Mouse (Mus musculus) left cerebral cortex, adult 2 months (tissue): Measurements from ENCODE around the gene Cox8a. TPM values are rescaled to one million over a fixed set of nuclear protein-coding genes. Genes with fewer than 3 reads are reported as not detected.

Experiments
- DNase-seq, 2 experiments: peaks; one replicate each; pipeline ENCODE4 v3.0.0; 2021 to 2022; ENCODE audit warnings: low spot score in 2 of 2, mixed read lengths in 1 of 2; ENCODE audit errors: extremely low spot score in 1 of 2
- H3K27ac ChIP-seq: fragments of 200-600 bp; 2 replicates; pipeline ENCODE4 v1.8.1; 2022
- H3K4me3 ChIP-seq: fragments of 200-600 bp; 2 replicates; pipeline ENCODE4 v1.8.1; 2022
- CTCF ChIP-seq: fragments of 200-600 bp; IDR thresholded peaks from 2 replicates; pipeline ENCODE4 v1.8.1; 2022; ENCODE audit warnings: antibody characterized with exemption, mild to moderate bottlenecking, moderate library complexity
- intact Hi-C: fragments of 180-260 bp; cut with DNase I; formaldehyde crosslinking; loops from one replicate; pipeline ENCODE4 v1.15.1; 2025
- long read RNA-seq, 2 experiments: library from polyadenylated mRNA; stranded (forward); transcript quantifications; one replicate each; pipeline ENCODE4 v2.0.0; 2021; ENCODE audit warnings: borderline mapping rate in 2 of 2
- total RNA-seq, 2 experiments: library from RNA; stranded (reverse); gene quantifications; 2 replicates each; pipeline ENCODE4 v1.2.3; 2021

Gene Cox8a
- total RNA-seq = 100 to 1,000 TPM; 934 to 941 TPM
- long read RNA-seq, experiment 1, transcript Cox8a-201 (2 exons, 550 nt) = major isoform, 614 of 623 reads
- long read RNA-seq, experiment 1, partial matches to known transcripts = 0 of 623 reads
- long read RNA-seq, experiment 1, other reads (novel, unspliced or antisense) = 9 of 623 reads
- long read RNA-seq, experiment 2, transcript Cox8a-201 (2 exons, 550 nt) = major isoform, 548 of 555 reads
- long read RNA-seq, experiment 2, partial matches to known transcripts = 0 of 555 reads
- long read RNA-seq, experiment 2, other reads (novel, unspliced or antisense) = 7 of 555 reads

GRCm38 (mm10) chr19:7217162-7217925 is at the start of gene Cox8a:
Gene Cox8a, minus strand, starts transcription at chr19:7217616.
- TF ChIP-seq CTCF = no peak; the same call in 1 of the 2 replicates
- Histone ChIP-seq H3K4me3 (peak within 1 kb of the TSS; percentile 74), H3K27ac (peak within 1 kb of the TSS; percentile 99)
- peak; percentile 96 for DNase-seq
- intact Hi-C loops = no loop called here

- intact Hi-C loops = loop anchor here (5.0 kb wide), 1 partner anchor 151 kb away; the partner anchor contains the start of gene 2700081O15Rik
- H3K4me3 ChIP-seq = no peak overlapping the region
- H3K27ac ChIP-seq = no peak overlapping the region
- DNase-seq = no peak
- no peak for TF ChIP-seq CTCF
Observed at GRCm38 (mm10) chr19:7266421-7266831, 49.0 kb upstream of the Cox8a start.

- DNase-seq = no peak
- intact Hi-C loops = loop anchor here (5.0 kb wide), 1 partner anchor 152 kb away; the partner anchor contains the start of gene 2700081O15Rik
- no peak overlapping the region for H3K4me3 ChIP-seq
- no peak for TF ChIP-seq CTCF
- peak overlapping the region; percentile 53; the same call in 1 of the 2 replicates for H3K27ac ChIP-seq
Observed at GRCm38 (mm10) chr19:7265478-7266191, 48.2 kb upstream of the Cox8a start.

- intact Hi-C loops = loop anchor here (5.0 kb wide), 1 partner anchor 152 kb away; the partner anchor contains the start of gene 2700081O15Rik
- Histone ChIP-seq H3K27ac (peak overlapping the region; percentile 53; the same call in 1 of the 2 replicates), H3K4me3 (no peak overlapping the region)
- no peak for TF ChIP-seq CTCF
- DNase-seq = peak in 1 of 2 experiments; percentile 38
Observed at GRCm38 (mm10) chr19:7264766-7265331, 47.4 kb upstream of the Cox8a start.

GRCm38 (mm10) chr19:7264088-7264765 is 46.8 kb upstream of the Cox8a start:
- peak; percentile 92 for TF ChIP-seq CTCF
- Histone ChIP-seq H3K27ac (no peak overlapping the region), H3K4me3 (no peak overlapping the region)
- intact Hi-C loops = no loop called here
- DNase-seq = peak; percentile 74 to 86

- Histone ChIP-seq H3K4me3 (no peak overlapping the region), H3K27ac (no peak overlapping the region)
- no peak for TF ChIP-seq CTCF
- intact Hi-C loops = no loop called here
- no peak for DNase-seq
Observed at GRCm38 (mm10) chr19:7262592-7262991, 45.2 kb upstream of the Cox8a start.

- TF ChIP-seq CTCF = no peak; the same call in 1 of the 2 replicates
- H3K4me3 ChIP-seq = no peak overlapping the region
- intact Hi-C loops = no loop called here
- no peak overlapping the region for H3K27ac ChIP-seq
- no peak for DNase-seq
Observed at GRCm38 (mm10) chr19:7261964-7262363, 44.5 kb upstream of the Cox8a start.

GRCm38 (mm10) chr19:7261476-7261875 is 44.1 kb upstream of the Cox8a start:
- intact Hi-C loops = no loop called here
- Histone ChIP-seq H3K27ac (no peak overlapping the region), H3K4me3 (no peak overlapping the region)
- no peak for TF ChIP-seq CTCF
- no peak for DNase-seq

- DNase-seq = no peak
- no peak for TF ChIP-seq CTCF
- Histone ChIP-seq H3K27ac (no peak overlapping the region), H3K4me3 (no peak overlapping the region)
- intact Hi-C loops = no loop called here
Observed at GRCm38 (mm10) chr19:7257881-7258280, 40.5 kb upstream of the Cox8a start.

GRCm38 (mm10) chr19:7246021-7246420 is 28.6 kb upstream of the Cox8a start:
- H3K4me3 ChIP-seq = no peak overlapping the region
- no peak overlapping the region for H3K27ac ChIP-seq
- DNase-seq = no peak
- intact Hi-C loops = no loop called here
- no peak for TF ChIP-seq CTCF
